Mouse (Mus musculus) CH12.LX (cell line): ENCODE results near the gene 4930523C07Rik. TPM values are rescaled to one million over a fixed set of nuclear protein-coding genes. Genes with fewer than 3 reads are reported as not detected.

Experiments used
- DNase-seq: peaks from one replicate; pipeline ENCODE4 v3.0.0-alpha.2; 2013; ENCODE audit errors: extremely low read depth
- H3K27ac ChIP-seq: 2 replicates; pipeline ENCODE4 v1.5.1; 2012; ENCODE audit warnings: low read depth, mild to moderate bottlenecking, control low read depth, moderate library complexity; ENCODE audit not compliant: insufficient read depth
- H3K27me3 ChIP-seq: replicated peaks from 2 replicates; pipeline ENCODE3; 2012; ENCODE audit warnings: inconsistent platforms
- H3K36me3 ChIP-seq, 2 experiments: replicated peaks in 1 of 2; 2 replicates each; pipeline versions ENCODE3 to v1.6.1; 2012; ENCODE audit warnings: inconsistent platforms in 1 of 2, low read length in 1 of 2, mild to moderate bottlenecking in 1 of 2, mixed read lengths in 1 of 2, moderate library complexity in 1 of 2; ENCODE audit not compliant: control insufficient read depth in 1 of 2, insufficient read depth in 1 of 2
- H3K4me1 ChIP-seq, 2 experiments: 2 replicates each; pipeline ENCODE4 v1.6.1; 2012; ENCODE audit warnings: inconsistent platforms in 1 of 2, moderate library complexity in 1 of 2; ENCODE audit not compliant: insufficient read depth in 2 of 2, control insufficient read depth in 1 of 2
- H3K4me2 ChIP-seq: 2 replicates; pipeline ENCODE4 v1.6.1; 2012; ENCODE audit warnings: low read depth, mild to moderate bottlenecking, control low read depth; ENCODE audit not compliant: poor library complexity, insufficient read depth, severe bottlenecking
- H3K4me3 ChIP-seq, 3 experiments: fragments of 150-350 bp in 1 of 3; sonication (generic) in 1 of 3; replicated peaks in 1 of 3; 2 replicates each; pipeline versions ENCODE3 to v1.5.1; 2011 to 2012; ENCODE audit warnings: low read depth in 2 of 3, low read length in 2 of 3, mild to moderate bottlenecking in 2 of 3, moderate library complexity in 2 of 3, control low read depth in 1 of 3, improper control_type of control experiment in 1 of 3, inconsistent platforms in 1 of 3, mixed read lengths in 1 of 3; ENCODE audit not compliant: poor library complexity in 1 of 3
- H3K79me2 ChIP-seq: replicated peaks from 2 replicates; pipeline ENCODE4 v1.6.1; 2012; ENCODE audit warnings: mild to moderate bottlenecking, moderate library complexity; ENCODE audit not compliant: control insufficient read depth, poor library complexity, insufficient read depth, severe bottlenecking; ENCODE audit errors: extremely low read depth
- H3K9ac ChIP-seq: 2 replicates; pipeline ENCODE4 v1.6.1; 2012; ENCODE audit warnings: low read depth, mild to moderate bottlenecking, control low read depth, moderate library complexity; ENCODE audit not compliant: insufficient read depth
- H3K9me3 ChIP-seq: replicated peaks from 2 replicates; pipeline ENCODE3; 2012; ENCODE audit warnings: low read length, inconsistent platforms, mixed read lengths
- BHLHE40 ChIP-seq: IDR thresholded peaks from 2 replicates; pipeline ENCODE4 v1.6.1; 2011; ENCODE audit warnings: mild to moderate bottlenecking, low read depth, low read length, improper control_type of control experiment
- CHD1 ChIP-seq: IDR thresholded peaks from 2 replicates; pipeline ENCODE4 v1.6.1; 2012; ENCODE audit warnings: low read depth, low read length, improper control_type of control experiment, inconsistent platforms
- CHD2 ChIP-seq: IDR thresholded peaks from 2 replicates; pipeline ENCODE4 v1.6.1; 2011; ENCODE audit warnings: low read length, improper control_type of control experiment
- CTCF ChIP-seq, 2 experiments: IDR thresholded peaks in 1 of 2; conservative IDR thresholded peaks in 1 of 2; 2 replicates each; pipeline ENCODE4 v1.5.1; 2011 to 2012; ENCODE audit warnings: low read depth in 2 of 2, low read length in 2 of 2, improper control_type of control experiment in 1 of 2, inconsistent platforms in 1 of 2, mild to moderate bottlenecking in 1 of 2, moderate library complexity in 1 of 2
- E2F4 ChIP-seq: IDR thresholded peaks from 2 replicates; pipeline ENCODE4 v1.6.1; 2011; ENCODE audit warnings: low read depth, low read length, improper control_type of control experiment; ENCODE audit not compliant: insufficient replicate concordance
- ELF1 ChIP-seq: IDR thresholded peaks from 2 replicates; pipeline ENCODE4 v1.6.1; 2014; ENCODE audit warnings: low read depth, mild to moderate bottlenecking, inconsistent platforms, low read length, improper control_type of control experiment
- EP300 ChIP-seq: IDR thresholded peaks from 2 replicates; pipeline ENCODE4 v1.6.1; 2011; ENCODE audit warnings: low read length, improper control_type of control experiment
- ETS1 ChIP-seq: conservative IDR thresholded peaks from 2 replicates; pipeline ENCODE4 v1.6.1; 2012; ENCODE audit warnings: low read depth, mild to moderate bottlenecking, inconsistent platforms, low read length, improper control_type of control experiment, moderate library complexity
- GABPA ChIP-seq: IDR thresholded peaks from 2 replicates; pipeline ENCODE4 v1.6.1; 2012; ENCODE audit warnings: low read depth, low read length, improper control_type of control experiment, inconsistent platforms; ENCODE audit not compliant: insufficient replicate concordance
- HCFC1 ChIP-seq: IDR thresholded peaks from 2 replicates; pipeline ENCODE4 v1.6.1; 2012; ENCODE audit warnings: low read depth, mild to moderate bottlenecking, inconsistent platforms, low read length, improper control_type of control experiment
- IRF4 ChIP-seq: IDR thresholded peaks from 2 replicates; pipeline ENCODE4 v1.6.1; 2014; ENCODE audit warnings: low read depth, mild to moderate bottlenecking, inconsistent platforms, low read length, improper control_type of control experiment
- JUN ChIP-seq: IDR thresholded peaks from 2 replicates; pipeline ENCODE4 v1.6.1; 2011; ENCODE audit warnings: low read depth, mild to moderate bottlenecking, low read length, improper control_type of control experiment, moderate library complexity; ENCODE audit not compliant: insufficient read depth
- JUND ChIP-seq: conservative IDR thresholded peaks from 2 replicates; pipeline ENCODE4 v1.6.1; 2011; ENCODE audit warnings: low read depth, low read length, improper control_type of control experiment
- KAT2A ChIP-seq: IDR thresholded peaks from 2 replicates; pipeline ENCODE4 v1.6.1; 2012; ENCODE audit warnings: low read length, improper control_type of control experiment, inconsistent platforms; ENCODE audit not compliant: insufficient replicate concordance
- MAFK ChIP-seq: IDR thresholded peaks from 2 replicates; pipeline ENCODE4 v1.6.1; 2011; ENCODE audit warnings: low read length, improper control_type of control experiment; ENCODE audit not compliant: insufficient replicate concordance
- MAX ChIP-seq: IDR thresholded peaks from 2 replicates; pipeline ENCODE4 v1.6.1; 2011; ENCODE audit warnings: low read length, improper control_type of control experiment
- MAZ ChIP-seq: IDR thresholded peaks from 2 replicates; pipeline ENCODE4 v1.6.1; 2012; ENCODE audit warnings: low read depth, mild to moderate bottlenecking, inconsistent platforms, low read length, improper control_type of control experiment, moderate library complexity
- MEF2A ChIP-seq: IDR thresholded peaks from 2 replicates; pipeline ENCODE4 v1.6.1; 2014; ENCODE audit warnings: low read depth, mild to moderate bottlenecking, inconsistent platforms, low read length, improper control_type of control experiment, borderline replicate concordance
- MXI1 ChIP-seq: IDR thresholded peaks from 2 replicates; pipeline ENCODE4 v1.6.1; 2011; ENCODE audit warnings: mild to moderate bottlenecking, low read depth, low read length, improper control_type of control experiment
- MYC ChIP-seq: IDR thresholded peaks from 2 replicates; pipeline ENCODE4 v1.6.1; 2011; ENCODE audit warnings: low read depth, mild to moderate bottlenecking, improper control_type of control experiment, low read length
- NELFE ChIP-seq: IDR thresholded peaks from 2 replicates; pipeline ENCODE4 v1.6.1; 2011; ENCODE audit warnings: low read depth, low read length, improper control_type of control experiment
- NRF1 ChIP-seq: IDR thresholded peaks from 2 replicates; pipeline ENCODE4 v1.6.1; 2014; ENCODE audit warnings: low read depth, mild to moderate bottlenecking, inconsistent platforms, low read length, improper control_type of control experiment, moderate library complexity
- PAX5 ChIP-seq: IDR thresholded peaks from 2 replicates; pipeline ENCODE4 v1.6.1; 2012; ENCODE audit warnings: low read length, inconsistent platforms, mixed read lengths
- POLR2A ChIP-seq: IDR thresholded peaks from 2 replicates; pipeline ENCODE4 v1.6.1; 2011; ENCODE audit warnings: low read depth, mild to moderate bottlenecking, improper control_type of control experiment, low read length
- POLR2AphosphoS2 ChIP-seq: IDR thresholded peaks from 2 replicates; pipeline ENCODE4 v1.6.1; 2011; ENCODE audit warnings: low read depth, low read length, improper control_type of control experiment
- RAD21 ChIP-seq: IDR thresholded peaks from 2 replicates; pipeline ENCODE4 v1.6.1; 2011; ENCODE audit warnings: low read depth, mild to moderate bottlenecking, low read length, improper control_type of control experiment, moderate library complexity
- RCOR1 ChIP-seq: conservative IDR thresholded peaks from 2 replicates; pipeline ENCODE4 v1.6.1; 2012; ENCODE audit warnings: low read depth, mild to moderate bottlenecking, inconsistent platforms, low read length, improper control_type of control experiment
- SIN3A ChIP-seq: IDR thresholded peaks from 2 replicates; pipeline ENCODE4 v1.6.1; 2012; ENCODE audit warnings: low read length, improper control_type of control experiment, inconsistent platforms
- SMC3 ChIP-seq: IDR thresholded peaks from 2 replicates; pipeline ENCODE4 v1.6.1; 2011; ENCODE audit warnings: low read depth, low read length, improper control_type of control experiment
- TBP ChIP-seq: conservative IDR thresholded peaks from 2 replicates; pipeline ENCODE4 v1.6.1; 2011; ENCODE audit warnings: low read depth, low read length, improper control_type of control experiment
- TCF12 ChIP-seq: IDR thresholded peaks from 2 replicates; pipeline ENCODE4 v1.6.1; 2014; ENCODE audit warnings: low read depth, mild to moderate bottlenecking, inconsistent platforms, low read length, improper control_type of control experiment
- UBTF ChIP-seq: IDR thresholded peaks from 2 replicates; pipeline ENCODE4 v1.6.1; 2012; ENCODE audit warnings: low read depth, mild to moderate bottlenecking, inconsistent platforms, low read length, improper control_type of control experiment, moderate library complexity
- USF1 ChIP-seq: IDR thresholded peaks from 2 replicates; pipeline ENCODE4 v1.6.1; 2014; ENCODE audit warnings: low read depth, mild to moderate bottlenecking, inconsistent platforms, low read length, improper control_type of control experiment
- USF2 ChIP-seq: conservative IDR thresholded peaks from 2 replicates; pipeline ENCODE4 v1.6.1; 2011; ENCODE audit warnings: low read depth, low read length, improper control_type of control experiment
- ZKSCAN1 ChIP-seq: IDR thresholded peaks from 2 replicates; pipeline ENCODE4 v1.6.1; 2012; ENCODE audit warnings: low read depth, inconsistent platforms, low read length, improper control_type of control experiment, borderline replicate concordance
- ZMIZ1 ChIP-seq: IDR thresholded peaks from 2 replicates; pipeline ENCODE4 v1.6.1; 2012; ENCODE audit warnings: low read depth, mild to moderate bottlenecking, inconsistent platforms, low read length, improper control_type of control experiment
- ZNF384 ChIP-seq: IDR thresholded peaks from 2 replicates; pipeline ENCODE4 v1.6.1; 2012; ENCODE audit warnings: low read depth, low read length, improper control_type of control experiment, inconsistent platforms
- dilution Hi-C: fragments of 300-500 bp; cut with MboI; formaldehyde crosslinking; loops from 2 replicates; pipeline ENCODE4 v1.14.3; 2020; ENCODE audit warnings: low sequenced_read_pairs; ENCODE audit not compliant: extremely low pct_unique_long_range_greater_than_20kb, extremely low pct_ligation_motif_present
- in situ Hi-C: fragments of 300-500 bp; cut with MboI; formaldehyde crosslinking; loops from 3 replicates; pipeline ENCODE4 v1.14.3; 2019; ENCODE audit warnings: low sequenced_read_pairs, low pct_ligation_motif_present, low pct_unique_long_range_greater_than_20kb, mixed read lengths
- polyA plus RNA-seq: library from polyadenylated mRNA; unstranded; fragments of >175 nt; gene quantifications from 2 replicates; pipeline ENCODE4 v1.2.1, GENCODE M21; 2012; ENCODE audit warnings: low read depth; ENCODE audit not compliant: insufficient read length
- total RNA-seq, 2 experiments: library from RNA; depleted of rRNA; stranded (reverse); fragments of 300-350 nt in 1 of 2; fragments of >200 nt in 1 of 2; gene quantifications; 2 replicates each; pipeline ENCODE4 v1.2.3; 2012 to 2014

The 4930523C07Rik gene
- 13.1 and 16.6 TPM in 2 replicates for total RNA-seq (2012; rRNA removed)
- total RNA-seq (2014; rRNA removed): 15.3 and 18.0 TPM in 2 replicates
- polyA plus RNA-seq: 24.4 and 28.2 TPM in 2 replicates

DNA sequence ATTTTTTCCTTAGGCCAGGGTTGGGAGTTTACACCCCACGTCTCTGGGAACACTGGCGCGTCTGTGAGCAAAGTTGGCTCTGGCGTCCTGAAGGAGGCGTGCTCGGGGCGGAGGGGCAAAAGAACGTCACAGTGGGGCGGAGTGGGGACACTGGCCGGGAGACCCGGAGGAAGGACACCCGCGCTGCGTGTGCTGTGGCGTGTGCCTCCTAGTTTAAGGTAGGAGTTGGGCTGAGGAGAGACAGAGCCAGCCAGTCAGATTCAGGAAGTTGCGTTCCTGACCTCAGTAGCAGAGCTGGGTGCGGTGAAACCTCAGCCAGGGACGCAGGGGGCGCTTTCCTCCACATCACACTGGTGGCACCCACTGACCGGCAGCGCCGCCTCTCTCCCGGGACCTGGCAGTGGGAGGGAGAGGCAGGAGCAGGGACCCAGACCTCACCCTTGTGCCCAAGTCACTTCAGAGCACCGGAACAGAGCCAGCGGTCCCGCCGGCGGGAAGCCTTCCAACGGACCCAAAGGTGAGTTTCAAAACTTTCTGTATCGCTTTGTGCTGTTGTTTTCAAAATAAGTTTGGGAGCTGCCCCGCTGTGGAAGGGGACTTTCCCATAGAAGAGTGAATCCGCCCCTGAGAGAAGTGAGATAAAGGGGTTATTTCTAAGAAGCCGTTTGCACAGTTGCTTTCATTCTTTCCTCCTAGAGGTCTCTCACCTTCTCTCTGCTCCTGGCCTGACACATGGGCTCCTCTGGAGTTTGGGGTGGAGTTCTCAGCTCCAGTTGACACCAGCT lies at the start of gene 4930523C07Rik:
Gene 4930523C07Rik (plus strand): TSS at position 146 of the 785 bp plus-strand sequence.
- in situ Hi-C loops (no loop called here), dilution Hi-C loops (no loop called here)
- H3K4me3 ChIP-seq: peak within 1 kb of the TSS; percentile 62 to 72 (median 68)
- H3K79me2 ChIP-seq: peaks cover 21% of the 10 kb centered on the region
- H3K9ac ChIP-seq: peak within 1 kb of the TSS; percentile 21
- DNase-seq: peak; percentile 70
- H3K9me3 ChIP-seq: no peaks in the 10 kb centered on the region
- peak within 1 kb of the TSS; percentile 53 for H3K27ac ChIP-seq
- peaks cover 5 to 46% of the 10 kb centered on the region in 2 experiments for H3K4me1 ChIP-seq
- H3K4me2 ChIP-seq: peak within 1 kb of the TSS; percentile 62
- H3K27me3 ChIP-seq: no peaks in the 10 kb centered on the region
- peaks cover 0 to 4% of the 10 kb centered on the region in 2 experiments for H3K36me3 ChIP-seq
- TF ChIP-seq KAT2A (no peak), IRF4 (peak; percentile 72), NRF1 (0 out of 2 replicates have a peak, but pooled peaks have one; percentile 27), SIN3A (peak; percentile 80), E2F4 (peak; percentile 83; the same call in 1 of the 2 replicates), UBTF (peak; percentile 51; the same call in 1 of the 2 replicates), MEF2A (0 out of 2 replicates have a peak, but pooled peaks have one; percentile 67), CHD2 (no peak; the same call in 1 of the 2 replicates), ELF1 (peak; percentile 79), CTCF (conservative IDR thresholded peaks at IDR 0.05 in 1 of 2, IDR thresholded peaks at IDR 0.05 in 1 of 2; ENCODE audit: low read depth in 2 of 2, low read length in 2 of 2) (peak in 1 of 2 experiments; percentile 79; a peak in 2 of 4 replicates), PAX5 (no peak), TBP (peak; percentile 89), GABPA (no peak), POLR2AphosphoS2 (peak; percentile 44; the same call in 1 of the 2 replicates), MXI1 (peak; percentile 77), ETS1 (peak; percentile 48), POLR2A (peak; percentile 59), RCOR1 (no peak; the same call in 1 of the 2 replicates), ZNF384 (no peak), RAD21 (peak; percentile 41), MAFK (no peak), NELFE (peak; percentile 84), SMC3 (peak; percentile 42), MAZ (no peak; the same call in 1 of the 2 replicates), USF2 (no peak), BHLHE40 (peak; percentile 58), TCF12 (peak; percentile 54), CHD1 (peak; percentile 81; the same call in 1 of the 2 replicates), JUND (no peak), USF1 (no peak), MAX (peak; percentile 58), ZMIZ1 (peak; percentile 44; the same call in 1 of the 2 replicates), JUN (no peak), ZKSCAN1 (no peak), MYC (peak; percentile 61; the same call in 1 of the 2 replicates), HCFC1 (peak; percentile 32; the same call in 1 of the 2 replicates), EP300 (peak; percentile 56)
